Comparison of ENCODE assay signal across 8 mouse cellular contexts in genomic region chr7:30143555-30144209, GRCm38 (mm10). TPM values are rescaled to one million over a fixed set of nuclear protein-coding genes. Genes with fewer than 3 reads are reported as not detected.
DNase-seq lines count a peak whose midpoint lies in the region; ATAC-seq and TF ChIP-seq lines count a peak whose summit lies in the region.

No protein-coding gene starts in this region.

- peak overlapping the region; percentile 63 for H3K4me2 ChIP-seq in forebrain, embryonic 12.5 days
- H3K4me2 ChIP-seq in heart, embryonic 15.5 days: peak overlapping the region; percentile 70
- peak overlapping the region; percentile 65 for H3K4me2 ChIP-seq in liver, embryonic 12.5 days
- peak overlapping the region; percentile 63 for H3K4me2 ChIP-seq in neural tube, embryonic 13.5 days

- peaks cover 4% of the 10 kb centered on the region; the same call in 1 of the 2 replicates for H3K4me1 ChIP-seq in forebrain, embryonic 12.5 days
- H3K4me1 ChIP-seq in heart, embryonic 15.5 days (replicated peaks): no peaks in the 10 kb centered on the region
- no peaks in the 10 kb centered on the region for H3K4me1 ChIP-seq in liver, embryonic 12.5 days
- H3K4me1 ChIP-seq in neural tube, embryonic 13.5 days (replicated peaks): peaks cover 5% of the 10 kb centered on the region
- H3K4me1 ChIP-seq in testis, adult 2 months (ENCODE audit: control insufficient read depth, insufficient read depth, low read length): peaks cover 8% of the 10 kb centered on the region

- peak overlapping the region; percentile 57 for H3K4me3 ChIP-seq in forebrain, embryonic 12.5 days (replicated peaks)
- H3K4me3 ChIP-seq in heart, embryonic 15.5 days: peak overlapping the region; percentile 68
- H3K4me3 ChIP-seq in liver, embryonic 12.5 days: peak overlapping the region; percentile 51
- H3K4me3 ChIP-seq in neural tube, embryonic 13.5 days: peak overlapping the region; percentile 57
- H3K4me3 ChIP-seq in testis, adult 2 months (ENCODE audit: control insufficient read depth, low read depth, low read length): peak overlapping the region; percentile 83

- H3K9ac ChIP-seq in forebrain, embryonic 12.5 days: peak overlapping the region; percentile 59
- H3K9ac ChIP-seq in heart, embryonic 15.5 days: peak overlapping the region; percentile 70
- peak overlapping the region; percentile 52 for H3K9ac ChIP-seq in liver, embryonic 12.5 days
- H3K9ac ChIP-seq in neural tube, embryonic 13.5 days: peak overlapping the region; percentile 76

- ATAC-seq in forebrain, embryonic 12.5 days (ENCODE audit: low FRiP score): peak; percentile 96
- peak; percentile 94 for ATAC-seq in heart, embryonic 15.5 days (replicated peaks; ENCODE audit: insufficient number of reproducible peaks, insufficient read depth, low FRiP score, low read depth)
- ATAC-seq in liver, embryonic 12.5 days: peak; percentile 76
- peak; percentile 96 for ATAC-seq in neural tube, embryonic 13.5 days (ENCODE audit: low read depth)

- 2% methylated on average over 35 of the region's 35 CpGs for WGBS in forebrain, embryonic 12.5 days
- WGBS in heart, embryonic 15.5 days: 2% methylated on average over 35 of the region's 35 CpGs
- 6% methylated on average over 35 of the region's 35 CpGs for WGBS in liver, embryonic 12.5 days (ENCODE audit: insufficient replicate concordance)
- WGBS in neural tube, embryonic 13.5 days: 2% methylated on average over 35 of the region's 35 CpGs

- peak; percentile 9 for DNase-seq in spleen, adult 18-20 months
- DNase-seq in spleen, adult 12 weeks (ENCODE audit: low spot score): no peak
- DNase-seq in kidney, postnatal 14 days: peak; percentile 84

- no peak for TF ChIP-seq CTCF in testis, adult 2 months (IDR thresholded peaks at IDR 0.05; ENCODE audit: control insufficient read depth, insufficient read depth, insufficient replicate concordance, low read depth, low read length)

- peak overlapping the region; percentile 91 for H3K27ac ChIP-seq in forebrain, embryonic 12.5 days
- H3K27ac ChIP-seq in heart, embryonic 15.5 days: peak overlapping the region; percentile 84
- H3K27ac ChIP-seq in liver, embryonic 12.5 days: peak overlapping the region; percentile 18; the same call in 1 of the 2 replicates
- peak overlapping the region; percentile 85 for H3K27ac ChIP-seq in neural tube, embryonic 13.5 days (replicated peaks)
- no peak overlapping the region for H3K27ac ChIP-seq in testis, adult 2 months (ENCODE audit: control insufficient read depth, insufficient read depth, low read depth, low read length)

- peaks cover 21% of the 10 kb centered on the region; the same call in 1 of the 2 replicates for H3K36me3 ChIP-seq in forebrain, embryonic 12.5 days (replicated peaks)
- peaks cover 3% of the 10 kb centered on the region for H3K36me3 ChIP-seq in heart, embryonic 15.5 days
- peaks cover 38% of the 10 kb centered on the region for H3K36me3 ChIP-seq in liver, embryonic 12.5 days
- H3K36me3 ChIP-seq in neural tube, embryonic 13.5 days: peaks cover 48% of the 10 kb centered on the region
- H3K36me3 ChIP-seq in testis, adult 2 months (ENCODE audit: control insufficient read depth, insufficient read depth, low read length): no peaks in the 10 kb centered on the region

- H3K9me3 ChIP-seq in forebrain, embryonic 12.5 days: peaks cover 23% of the 10 kb centered on the region; the same call in 1 of the 2 replicates
- no peaks in the 10 kb centered on the region for H3K9me3 ChIP-seq in heart, embryonic 15.5 days (replicated peaks)
- no peaks in the 10 kb centered on the region; the same call in 1 of the 2 replicates for H3K9me3 ChIP-seq in liver, embryonic 12.5 days (replicated peaks)
- H3K9me3 ChIP-seq in neural tube, embryonic 13.5 days: peaks cover 24% of the 10 kb centered on the region

- no peaks in the 10 kb centered on the region for H3K27me3 ChIP-seq in forebrain, embryonic 12.5 days
- H3K27me3 ChIP-seq in heart, embryonic 15.5 days: no peaks in the 10 kb centered on the region
- H3K27me3 ChIP-seq in liver, embryonic 12.5 days (replicated peaks): peaks cover 8% of the 10 kb centered on the region
- no peaks in the 10 kb centered on the region for H3K27me3 ChIP-seq in neural tube, embryonic 13.5 days
- no peaks in the 10 kb centered on the region for H3K27me3 ChIP-seq in testis, adult 2 months (ENCODE audit: control insufficient read depth, insufficient read depth, low read length)

- TF ChIP-seq POLR2A in testis, adult 2 months (IDR thresholded peaks at IDR 0.05; ENCODE audit: control insufficient read depth, low read depth, low read length): no peak

RNA-seq across cellular contexts. Expression of gene Zfp382, which starts 21.9 kb away (rescaled TPM):
- 16.1 and 21.2 TPM in 2 replicates for polyA plus RNA-seq in forebrain, embryonic 12.5 days (2016; fragmentation: Nextera tagmentation; extraction: Ambion mirVana)
- 10.0 and 13.7 TPM in 2 replicates for polyA plus RNA-seq in heart, embryonic 15.5 days (2015; fragmentation: Nextera tagmentation; extraction: Ambion mirVana)
- polyA plus RNA-seq in liver, embryonic 12.5 days (2016; fragmentation: Nextera tagmentation; extraction: Ambion mirVana): 2.5 and 3.0 TPM in 2 replicates
- 13.4 and 13.8 TPM in 2 replicates for polyA plus RNA-seq in neural tube, embryonic 13.5 days (2015; fragmentation: Nextera tagmentation; extraction: Ambion mirVana)
- 3.7 and 4.9 TPM in 2 replicates for polyA plus RNA-seq in testis, adult 2 months (2012; rRNA removed)

RNA-seq across cellular contexts. Expression of gene Zfp146, which starts 25.9 kb away (rescaled TPM):
- polyA plus RNA-seq in forebrain, embryonic 12.5 days (2016; fragmentation: Nextera tagmentation; extraction: Ambion mirVana): 23.6 and 25.8 TPM in 2 replicates
- 6.9 and 8.5 TPM in 2 replicates for polyA plus RNA-seq in heart, embryonic 15.5 days (2015; fragmentation: Nextera tagmentation; extraction: Ambion mirVana)
- 6.8 and 6.9 TPM in 2 replicates for polyA plus RNA-seq in liver, embryonic 12.5 days (2016; fragmentation: Nextera tagmentation; extraction: Ambion mirVana)
- 14.2 TPM in 2 replicates for polyA plus RNA-seq in neural tube, embryonic 13.5 days (2015; fragmentation: Nextera tagmentation; extraction: Ambion mirVana)
- 5.8 and 6.4 TPM in 2 replicates for polyA plus RNA-seq in testis, adult 2 months (2012; rRNA removed)

RNA-seq across cellular contexts. Expression of gene Cox7a1, which starts 40.3 kb away (rescaled TPM):
- polyA plus RNA-seq in forebrain, embryonic 12.5 days (2016; fragmentation: Nextera tagmentation; extraction: Ambion mirVana): 3.0 and 3.7 TPM in 2 replicates
- 369 and 603 TPM in 2 replicates for polyA plus RNA-seq in heart, embryonic 15.5 days (2015; fragmentation: Nextera tagmentation; extraction: Ambion mirVana)
- 4.4 and 6.2 TPM in 2 replicates for polyA plus RNA-seq in liver, embryonic 12.5 days (2016; fragmentation: Nextera tagmentation; extraction: Ambion mirVana)
- 5.3 and 6.9 TPM in 2 replicates for polyA plus RNA-seq in neural tube, embryonic 13.5 days (2015; fragmentation: Nextera tagmentation; extraction: Ambion mirVana)
- polyA plus RNA-seq in testis, adult 2 months (2012; rRNA removed): 4.0 and 5.2 TPM in 2 replicates

RNA-seq across cellular contexts. Expression of gene Zfp260, which starts 49.1 kb away (rescaled TPM):
- polyA plus RNA-seq in forebrain, embryonic 12.5 days (2016; fragmentation: Nextera tagmentation; extraction: Ambion mirVana): 129 TPM in 2 replicates
- polyA plus RNA-seq in heart, embryonic 15.5 days (2015; fragmentation: Nextera tagmentation; extraction: Ambion mirVana): 72.9 and 75.3 TPM in 2 replicates
- 22.6 and 24.3 TPM in 2 replicates for polyA plus RNA-seq in liver, embryonic 12.5 days (2016; fragmentation: Nextera tagmentation; extraction: Ambion mirVana)
- 102 and 106 TPM in 2 replicates for polyA plus RNA-seq in neural tube, embryonic 13.5 days (2015; fragmentation: Nextera tagmentation; extraction: Ambion mirVana)
- polyA plus RNA-seq in testis, adult 2 months (2012; rRNA removed): 5.7 and 8.9 TPM in 2 replicates

RNA-seq across cellular contexts. Expression of gene Zfp566, which starts 53.4 kb away (rescaled TPM):
- polyA plus RNA-seq in forebrain, embryonic 12.5 days (2016; fragmentation: Nextera tagmentation; extraction: Ambion mirVana): 13.5 and 16.2 TPM in 2 replicates
- polyA plus RNA-seq in heart, embryonic 15.5 days (2015; fragmentation: Nextera tagmentation; extraction: Ambion mirVana): 5.1 and 6.3 TPM in 2 replicates
- 3.0 and 3.3 TPM in 2 replicates for polyA plus RNA-seq in liver, embryonic 12.5 days (2016; fragmentation: Nextera tagmentation; extraction: Ambion mirVana)
- polyA plus RNA-seq in neural tube, embryonic 13.5 days (2015; fragmentation: Nextera tagmentation; extraction: Ambion mirVana): 16.2 and 16.4 TPM in 2 replicates
- polyA plus RNA-seq in testis, adult 2 months (2012; rRNA removed): 0.43 and 0.76 TPM in 2 replicates

Comparison
In these comparisons a context has a peak if more than half of its experiments do, and no peak if none do; other contexts are left out.
1. RNA of gene Cox7a1, which starts 40.3 kb away (polyA plus RNA-seq): 369 to 603 TPM in heart, embryonic 15.5 days; 5.3 to 6.9 TPM in neural tube, embryonic 13.5 days, 4.0 to 5.2 TPM in testis, adult 2 months, 4.4 to 6.2 TPM in liver, embryonic 12.5 days and 3.0 to 3.7 TPM in forebrain, embryonic 12.5 days; every median in the first group is over 10 times any median in the second.
2. Peak in every context shown above with its lines, with median percentiles within 50 percentile points of each other: ATAC-seq, H3K4me2 ChIP-seq, H3K4me3 ChIP-seq and H3K9ac ChIP-seq.